Mouse (Mus musculus): Measurements from ENCODE around the gene Anxa3.

Anxa3 gene

DNA sequence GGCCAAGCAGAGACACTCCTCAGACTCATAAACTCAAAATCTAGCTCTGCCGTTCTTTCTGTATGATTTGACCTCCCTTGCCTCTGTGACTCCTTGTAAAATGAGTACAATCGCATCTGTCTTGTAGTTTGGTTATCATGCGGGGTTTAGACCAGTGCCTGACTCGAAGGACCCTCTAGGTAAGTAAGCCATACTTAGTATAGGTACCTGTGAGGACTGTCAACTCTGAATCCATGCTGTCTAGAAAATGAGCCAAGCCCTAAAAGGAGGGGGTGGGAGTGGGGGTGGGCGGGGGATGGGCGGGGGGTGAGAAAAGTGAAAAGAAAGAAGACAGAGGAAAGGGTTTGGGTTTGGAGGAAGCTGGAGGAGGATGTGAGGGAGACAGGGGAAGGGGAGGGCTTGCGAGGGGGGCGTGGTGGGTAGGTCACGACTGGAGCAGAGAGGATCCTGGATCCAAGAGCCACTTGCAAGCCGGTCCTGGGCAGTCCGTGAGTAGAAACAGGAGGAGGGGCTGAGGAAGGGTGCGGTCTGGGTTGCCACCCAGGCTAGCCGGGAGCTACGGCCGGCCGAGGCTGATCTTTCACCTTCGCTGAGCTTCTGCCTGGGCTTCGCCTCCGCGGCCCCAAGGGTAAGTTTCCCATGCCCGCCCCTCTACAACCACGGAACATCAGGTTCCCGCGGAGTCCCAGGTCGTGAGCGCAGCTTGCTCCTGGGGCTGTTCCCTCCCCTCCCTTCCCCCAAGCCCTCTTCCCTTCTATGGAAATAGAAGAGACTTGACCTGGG lies at the start of gene Anxa3:
TSS of gene Anxa3 (plus strand) at position 404 of the 783 bp plus-strand sequence.
- no peak for DNase-seq

- no peak for DNase-seq
Observed at GRCm38 (mm10) chr5:96747195-96747984, 45.7 kb upstream of the Anxa3 start.

GRCm38 (mm10) chr5:96757615-96758014 lies 35.5 kb upstream of the Anxa3 start:
- DNase-seq = no peak

- no peak for DNase-seq
Observed at GRCm38 (mm10) chr5:96762021-96762420, 31.1 kb upstream of the Anxa3 start.

DNA sequence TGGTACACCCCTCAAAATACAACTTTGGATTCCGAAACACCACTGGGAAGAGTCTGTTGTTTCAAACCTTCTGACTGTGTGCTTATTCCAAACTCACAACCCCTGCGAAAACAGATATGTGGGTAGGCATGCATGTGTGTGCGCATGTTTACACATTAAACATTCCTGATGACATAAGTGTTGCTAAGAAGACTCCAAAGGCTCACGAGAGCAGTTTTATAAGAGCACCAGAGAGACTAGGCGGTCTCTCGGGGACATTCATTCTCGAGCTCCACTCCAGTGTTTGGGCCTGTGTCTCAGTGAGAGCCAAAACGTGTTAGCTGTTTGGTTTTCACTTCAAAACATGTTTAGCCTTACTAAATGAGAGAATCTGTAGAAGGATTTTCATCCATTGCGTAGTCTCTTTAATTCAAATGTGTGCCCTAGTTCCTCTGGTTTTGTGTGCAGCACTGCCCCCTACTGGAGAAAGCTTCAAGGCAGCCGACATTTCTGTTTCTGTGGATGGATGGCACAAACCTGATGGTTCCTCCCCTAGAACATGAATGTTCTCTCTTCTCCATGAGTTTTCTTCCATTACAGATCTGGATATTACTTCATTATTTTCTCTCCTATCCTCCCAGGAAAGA lies 24.2 kb upstream of the Anxa3 start:
- peak; percentile 31 for DNase-seq

- DNase-seq = no peak
Observed at GRCm38 (mm10) chr5:96783506-96784288, 9.4 kb upstream of the Anxa3 start.

GRCm38 (mm10) chr5:96785096-96785495 lies 8.0 kb upstream of the Anxa3 start:
- no peak for DNase-seq

DNA sequence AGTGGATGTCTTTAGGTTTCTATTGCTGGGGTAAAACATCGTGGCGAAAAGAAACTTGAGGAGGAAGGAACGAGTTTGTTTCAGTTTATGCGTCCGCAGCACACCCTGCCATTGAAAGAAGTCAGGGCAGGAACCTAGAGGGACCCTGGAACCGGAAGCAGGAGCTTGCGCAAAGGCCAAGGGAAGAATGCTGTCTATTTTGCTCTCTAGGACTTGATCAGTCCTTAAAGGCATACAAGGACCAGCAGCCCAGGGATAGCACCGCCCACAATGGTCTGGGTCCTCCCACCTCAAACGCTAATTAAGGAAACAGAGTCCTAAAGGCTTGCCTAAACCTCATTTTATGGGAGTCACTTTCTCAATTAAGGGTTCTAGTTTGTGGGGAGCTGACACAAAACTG lies 717 bp upstream of the Anxa3 start:
- no peak for DNase-seq

DNA sequence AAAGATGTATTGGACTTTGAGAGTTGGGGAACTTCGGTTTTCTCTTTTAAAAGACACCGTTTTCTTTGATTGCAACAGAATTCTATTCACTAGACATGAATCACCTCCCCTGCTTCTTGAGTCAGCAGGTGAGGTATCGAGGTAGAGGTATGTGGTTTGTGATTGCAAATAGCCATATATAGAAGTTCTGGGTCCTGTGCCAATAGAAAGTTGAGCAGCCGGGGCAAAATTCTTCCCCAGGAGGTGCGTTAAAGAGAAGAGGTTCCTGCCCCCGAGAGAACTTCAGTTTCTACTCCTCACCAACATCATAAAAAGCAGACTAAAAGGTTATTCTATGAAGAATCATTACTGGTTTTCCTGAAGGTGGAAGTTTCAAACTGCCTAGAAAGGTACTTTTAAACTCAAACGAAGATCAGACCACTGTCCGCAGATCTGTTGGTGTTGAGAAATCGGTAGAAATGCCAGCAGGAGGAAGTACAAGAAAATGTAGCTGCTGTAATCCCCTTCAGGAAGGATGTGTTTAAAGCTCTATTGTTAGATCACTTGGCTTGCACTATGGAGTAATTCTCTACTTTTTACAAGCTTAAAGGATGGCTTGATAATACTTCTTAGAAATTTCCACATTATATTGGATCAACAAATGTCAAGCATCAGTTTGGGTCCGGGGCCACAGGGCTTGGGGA lies 955 bp downstream of the Anxa3 start:
- DNase-seq = no peak

GRCm38 (mm10) chr5:96795752-96796151 lies 2.6 kb downstream of the Anxa3 start:
- no peak for DNase-seq

GRCm38 (mm10) chr5:96797465-96797864 lies 4.3 kb downstream of the Anxa3 start:
- DNase-seq = no peak

GRCm38 (mm10) chr5:96799165-96799564 lies 6.0 kb downstream of the Anxa3 start:
- no peak for DNase-seq

GRCm38 (mm10) chr5:96799969-96800368 lies 6.8 kb downstream of the Anxa3 start:
- no peak for DNase-seq

DNA sequence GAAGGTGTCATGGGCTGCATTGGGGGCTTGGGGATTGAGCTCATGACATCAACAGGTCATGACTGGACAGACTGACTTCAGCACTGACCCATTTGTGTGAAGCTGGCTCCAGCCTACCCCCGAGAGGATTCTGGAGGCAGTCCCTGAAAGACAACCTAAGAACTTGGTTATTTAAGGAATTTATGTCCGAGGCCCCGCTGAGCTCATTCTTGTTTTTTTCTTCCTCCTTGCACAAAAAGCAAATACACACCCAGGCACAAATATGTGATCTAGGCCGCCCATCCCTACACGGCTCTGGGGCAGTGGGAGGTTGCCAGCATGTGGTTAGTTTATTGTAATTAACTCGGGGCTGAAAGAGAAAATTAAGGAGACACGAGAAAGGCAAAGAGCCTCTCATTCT lies 9.0 kb downstream of the Anxa3 start:
- DNase-seq = no peak

DNA sequence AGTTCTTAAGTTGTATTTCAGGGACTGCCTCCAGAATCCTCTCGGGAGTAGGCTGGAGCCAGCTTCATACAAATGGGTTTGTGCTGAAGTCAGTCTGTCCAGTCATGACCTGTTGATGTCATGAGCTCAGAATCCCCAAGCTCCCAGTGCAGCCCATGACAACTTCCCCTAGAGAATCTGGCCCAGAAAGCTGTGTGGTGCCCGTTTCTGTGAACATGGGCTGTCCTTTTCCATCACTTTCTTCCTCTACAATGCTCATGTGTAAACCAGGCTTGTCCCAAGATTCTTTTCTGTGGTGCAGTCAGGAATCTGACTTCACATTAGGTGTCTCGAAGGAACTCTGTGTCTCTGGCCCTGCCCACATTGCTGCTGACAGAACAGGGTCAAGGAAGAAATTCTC lies 10.0 kb downstream of the Anxa3 start:
- no peak for DNase-seq

DNA sequence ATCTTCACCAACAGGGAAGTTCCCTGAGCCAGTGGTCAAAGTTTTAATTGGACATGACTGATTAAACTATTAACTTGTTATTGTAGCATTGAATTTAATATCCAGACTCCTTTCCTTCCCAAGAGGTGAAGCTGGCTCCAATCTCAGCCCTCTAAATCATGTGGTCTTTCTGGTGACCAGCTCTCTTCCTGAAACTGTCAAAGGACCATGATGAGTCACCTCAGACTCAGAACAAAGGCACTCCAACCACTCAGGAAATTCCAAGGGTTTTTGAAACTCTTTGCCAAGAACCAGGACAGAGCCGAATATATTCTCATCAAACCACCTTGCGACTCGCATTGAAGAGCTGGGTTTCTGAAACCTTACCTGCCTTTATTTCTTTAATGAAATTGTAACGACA lies 11.2 kb downstream of the Anxa3 start:
- DNase-seq = no peak

DNA sequence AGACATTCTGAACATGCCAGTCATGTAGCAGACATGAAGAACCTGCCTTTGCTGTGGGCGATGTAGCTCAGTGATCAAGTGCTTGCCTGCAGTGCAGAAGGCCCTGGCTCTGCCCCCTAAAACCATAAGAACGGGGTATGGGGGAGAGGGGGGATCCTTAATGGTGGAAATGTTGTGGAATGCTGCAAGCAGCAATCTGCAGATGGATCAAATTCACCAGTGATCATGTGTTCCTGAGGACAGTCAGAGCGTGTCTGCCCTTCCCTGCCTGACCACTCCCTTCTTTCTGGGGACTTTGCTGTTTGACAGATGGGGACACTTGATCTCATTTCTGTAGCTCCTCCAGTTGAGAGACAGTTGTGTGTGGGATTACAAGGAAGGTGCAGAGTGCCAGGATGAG lies 11.7 kb downstream of the Anxa3 start:
- DNase-seq = no peak

GRCm38 (mm10) chr5:96810620-96811019 lies 17.5 kb downstream of the Anxa3 start:
- no peak for DNase-seq

DNA sequence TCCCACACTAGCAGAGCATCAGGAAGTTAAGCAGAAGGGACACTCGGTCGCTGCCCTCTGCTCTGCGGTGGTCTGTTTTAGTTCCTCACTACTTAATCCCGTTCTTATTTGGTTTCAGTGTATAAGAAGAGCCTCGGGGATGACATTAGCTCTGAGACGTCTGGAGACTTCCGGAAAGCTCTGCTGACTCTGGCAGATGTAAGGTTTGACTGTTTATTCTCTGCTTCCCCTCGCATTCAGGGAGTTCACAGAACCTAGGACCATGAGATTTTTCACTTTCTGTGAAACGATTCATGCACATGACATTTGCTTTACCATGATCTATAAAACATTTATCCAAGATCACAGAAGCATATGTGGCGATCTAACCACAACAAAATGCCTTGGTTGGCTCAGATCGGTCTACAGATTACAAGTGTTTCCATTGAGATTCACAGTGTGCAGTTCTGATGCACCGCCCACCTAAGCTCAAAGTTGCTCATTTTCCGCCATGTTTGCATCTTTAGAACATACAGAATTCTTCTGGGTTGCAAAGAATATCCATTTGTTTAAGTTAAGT lies 31.7 kb downstream of the Anxa3 start:
- DNase-seq = no peak

DNA sequence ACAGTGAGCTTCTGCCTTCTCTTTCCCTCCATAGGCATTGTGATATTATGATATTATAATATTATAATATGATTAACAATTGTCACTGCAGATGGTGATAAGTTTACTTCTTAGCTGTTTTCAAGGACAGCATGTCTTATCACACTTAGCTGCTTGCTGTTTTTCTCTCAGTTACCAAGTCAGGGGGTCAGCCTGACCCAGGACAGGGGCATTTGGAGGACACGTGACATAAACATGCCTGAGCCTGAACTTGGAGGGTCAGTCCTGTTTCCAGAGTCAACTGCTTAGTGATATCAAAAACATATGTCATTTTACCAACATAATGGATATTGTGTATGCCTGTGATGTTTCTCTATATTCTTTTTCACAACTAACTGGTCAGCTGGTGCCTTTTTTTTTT lies 34.0 kb downstream of the Anxa3 start:
- no peak for DNase-seq

- DNase-seq = no peak
Observed at GRCm38 (mm10) chr5:96834338-96834737, 41.2 kb downstream of the Anxa3 start.

GRCm38 (mm10) chr5:96847986-96848385 lies 54.8 kb downstream of the Anxa3 start:
- no peak for DNase-seq
